Mouse (Mus musculus) stomach, embryonic 16.5 days (tissue): Measurements from ENCODE around the gene Cxcr1. TPM values are rescaled to one million over a fixed set of nuclear protein-coding genes. Genes with fewer than 3 reads are reported as not detected.

Experiments used
- ATAC-seq: fragments of 200-750 bp; cut with Nextera tagmentation; 2 replicates; pipeline ENCODE4 v1.8.0; 2017; ENCODE audit warnings: moderate number of reproducible peaks, moderate TSS enrichment; ENCODE audit not compliant: insufficient read depth, low FRiP score
- H3K27ac ChIP-seq: fragments of 300-500 bp; sonication (generic); 2 replicates; pipeline ENCODE4 v1.5.1; 2014; ENCODE audit warnings: low read length
- H3K27me3 ChIP-seq: fragments of 300-500 bp; sonication (generic); 2 replicates; pipeline ENCODE4 v1.6.1; 2014; ENCODE audit warnings: low read length, control low read depth, mixed read lengths; ENCODE audit not compliant: control insufficient read depth, insufficient read depth
- H3K36me3 ChIP-seq: fragments of 300-500 bp; sonication (generic); 2 replicates; pipeline ENCODE4 v1.6.1; 2014; ENCODE audit warnings: low read length; ENCODE audit not compliant: control insufficient read depth, insufficient read depth
- H3K4me1 ChIP-seq: fragments of 300-500 bp; sonication (generic); 2 replicates; pipeline ENCODE4 v1.6.1; 2014; ENCODE audit warnings: low read length, control low read depth, mixed read lengths; ENCODE audit not compliant: control insufficient read depth, insufficient read depth
- H3K4me2 ChIP-seq: fragments of 300-500 bp; sonication (generic); 2 replicates; pipeline ENCODE4 v1.6.1; 2014; ENCODE audit warnings: low read depth, low read length, mixed read lengths
- H3K4me3 ChIP-seq: fragments of 300-500 bp; sonication (generic); replicated peaks from 2 replicates; pipeline ENCODE4 v1.5.1; 2014; ENCODE audit warnings: mild to moderate bottlenecking, low read length
- H3K9ac ChIP-seq: fragments of 300-500 bp; sonication (generic); 2 replicates; pipeline ENCODE4 v1.6.1; 2014; ENCODE audit warnings: low read length
- H3K9me3 ChIP-seq: fragments of 300-500 bp; sonication (generic); replicated peaks from 2 replicates; pipeline ENCODE4 v1.6.1; 2016; ENCODE audit warnings: low read length, control low read depth; ENCODE audit not compliant: control insufficient read depth
- WGBS: fragments of 180-500 bp; shearing (Covaris S2); extraction: QIAGEN DNeasy Blood & Tissue Kit; methylation state at CpG from one replicate; pipeline ENCODE4 v1.1.7; 2014; 5-methylcytosine and 5-hydroxymethylcytosine counted together
- polyA plus RNA-seq: library from polyadenylated mRNA; unstranded; fragments of >200 nt; fragmentation: Nextera tagmentation; extraction: Ambion mirVana; gene quantifications from 2 replicates; pipeline ENCODE4 v1.2.1, GENCODE M21; 2015

Gene Cxcr1
- polyA plus RNA-seq, 1 experiment from 2014 or later, result not detected

DNA sequence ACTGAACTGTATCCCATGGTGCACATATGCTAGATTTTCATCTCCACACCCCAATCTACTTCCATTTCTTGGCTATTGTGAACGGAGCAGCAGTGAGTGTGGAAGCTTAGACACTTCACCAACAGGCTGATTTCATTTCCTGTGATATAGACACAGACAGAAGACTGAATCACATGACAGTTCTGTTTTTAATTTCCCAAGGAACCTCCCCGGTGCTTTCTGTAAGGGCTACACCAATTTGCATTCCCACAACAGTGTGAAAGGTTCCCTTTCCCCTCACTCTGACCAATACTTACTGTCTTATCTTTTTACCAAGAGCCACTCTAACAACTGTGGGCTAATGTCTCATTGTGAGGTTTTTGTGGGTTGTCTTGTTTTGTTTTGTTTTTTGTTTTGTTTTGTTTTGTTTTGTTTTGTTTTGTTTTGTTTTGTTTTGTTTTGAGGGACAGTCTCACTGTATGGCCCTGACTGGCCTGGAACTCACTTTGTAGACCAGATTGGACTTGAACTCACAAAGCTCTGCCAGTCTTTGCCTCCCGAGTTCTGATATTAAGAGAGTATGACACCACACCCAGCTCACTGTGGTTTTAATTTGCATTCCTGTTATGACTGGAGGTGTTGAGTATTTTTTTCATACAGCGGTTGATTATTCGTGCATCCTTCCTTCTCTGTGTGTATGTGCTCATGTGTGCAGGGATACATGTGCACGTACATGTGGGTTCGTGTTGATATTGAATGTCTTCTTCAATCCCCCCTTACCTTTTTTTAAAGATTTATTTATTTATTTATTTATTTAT is 6.8 kb upstream of the Cxcr1 start:
- ATAC-seq, result no peak
- no peak overlapping the region for H3K4me3 ChIP-seq
- H3K4me1 ChIP-seq, result 0 out of 2 replicates have a peak, but pooled peaks cover 4% of the 10 kb centered on the region
- no peaks in the 10 kb centered on the region for H3K36me3 ChIP-seq
- 83% methylated on average over 7 of the region's 7 CpGs for WGBS
- no peaks in the 10 kb centered on the region for H3K27me3 ChIP-seq
- no peak overlapping the region for H3K4me2 ChIP-seq
- no peak overlapping the region for H3K9ac ChIP-seq
- no peaks in the 10 kb centered on the region for H3K9me3 ChIP-seq
- no peak overlapping the region for H3K27ac ChIP-seq

DNA sequence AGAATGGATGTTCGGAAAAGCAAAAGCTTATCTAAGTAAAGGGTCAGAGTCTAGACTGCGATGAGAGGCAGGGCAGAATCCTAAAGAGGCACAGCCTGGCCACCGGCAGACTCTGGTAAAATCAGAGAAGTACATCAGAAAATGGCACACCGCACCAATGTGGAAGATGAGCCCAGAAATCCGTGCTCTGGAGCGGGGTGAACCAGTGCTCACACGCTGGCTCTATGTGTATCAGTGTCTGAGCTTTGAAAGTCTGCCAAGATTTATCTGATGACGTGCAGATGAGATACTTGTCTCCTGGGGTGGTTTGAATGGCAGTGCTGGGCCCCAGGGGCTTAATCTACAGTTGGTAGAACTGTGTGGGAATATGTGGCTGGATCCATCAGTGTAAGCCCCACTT is 4.6 kb upstream of the Cxcr1 start:
- Histone ChIP-seq H3K27ac (no peak overlapping the region), H3K36me3 (no peaks in the 10 kb centered on the region), H3K9me3 (no peaks in the 10 kb centered on the region), H3K4me3 (no peak overlapping the region), H3K27me3 (no peaks in the 10 kb centered on the region), H3K4me2 (no peak overlapping the region), H3K9ac (no peak overlapping the region), H3K4me1 (0 out of 2 replicates have a peak, but pooled peaks cover 4% of the 10 kb centered on the region)
- 62% methylated on average over 8 of the region's 8 CpGs for WGBS
- ATAC-seq, result no peak

DNA sequence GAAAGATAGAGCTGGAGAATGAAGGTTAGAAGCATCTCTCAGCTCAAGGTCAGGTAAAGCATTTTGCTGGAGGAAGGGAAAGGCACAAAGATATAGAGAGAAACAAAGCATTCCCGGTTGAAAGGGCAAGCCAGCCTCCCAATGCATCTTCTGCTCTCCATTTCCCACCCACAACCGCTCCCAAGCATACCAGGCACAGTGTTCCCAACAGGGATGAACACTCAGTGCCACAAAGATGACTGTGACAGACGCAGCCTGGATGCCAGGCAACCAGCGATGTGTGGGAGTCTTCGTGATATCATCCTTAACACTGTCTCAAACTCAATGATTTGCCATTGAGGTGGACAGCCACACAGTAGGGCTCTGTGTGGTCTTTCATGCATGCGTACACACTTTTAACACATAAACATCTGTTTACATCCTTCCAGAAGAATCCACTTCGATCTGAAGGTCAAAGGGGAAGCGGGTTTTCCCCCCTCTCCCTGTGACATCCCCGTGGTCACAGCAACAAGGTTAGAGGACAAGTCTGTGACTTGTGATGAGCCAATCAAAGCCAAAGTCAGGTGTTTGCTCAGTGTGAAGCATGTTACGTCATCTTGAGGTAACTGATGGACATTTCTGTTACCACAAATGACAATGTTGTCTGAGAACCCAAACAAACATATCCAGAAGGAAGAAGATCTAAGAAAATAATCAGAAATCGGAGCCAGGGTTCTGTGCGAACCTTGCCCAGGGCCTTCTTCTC is 3.5 kb upstream of the Cxcr1 start:
- Histone ChIP-seq H3K27ac (no peak overlapping the region), H3K27me3 (no peaks in the 10 kb centered on the region), H3K4me3 (no peak overlapping the region), H3K9ac (no peak overlapping the region), H3K9me3 (no peaks in the 10 kb centered on the region), H3K4me2 (no peak overlapping the region), H3K4me1 (0 out of 2 replicates have a peak, but pooled peaks cover 4% of the 10 kb centered on the region), H3K36me3 (no peaks in the 10 kb centered on the region)
- 81% methylated on average over 12 of the region's 12 CpGs for WGBS
- no peak for ATAC-seq

DNA sequence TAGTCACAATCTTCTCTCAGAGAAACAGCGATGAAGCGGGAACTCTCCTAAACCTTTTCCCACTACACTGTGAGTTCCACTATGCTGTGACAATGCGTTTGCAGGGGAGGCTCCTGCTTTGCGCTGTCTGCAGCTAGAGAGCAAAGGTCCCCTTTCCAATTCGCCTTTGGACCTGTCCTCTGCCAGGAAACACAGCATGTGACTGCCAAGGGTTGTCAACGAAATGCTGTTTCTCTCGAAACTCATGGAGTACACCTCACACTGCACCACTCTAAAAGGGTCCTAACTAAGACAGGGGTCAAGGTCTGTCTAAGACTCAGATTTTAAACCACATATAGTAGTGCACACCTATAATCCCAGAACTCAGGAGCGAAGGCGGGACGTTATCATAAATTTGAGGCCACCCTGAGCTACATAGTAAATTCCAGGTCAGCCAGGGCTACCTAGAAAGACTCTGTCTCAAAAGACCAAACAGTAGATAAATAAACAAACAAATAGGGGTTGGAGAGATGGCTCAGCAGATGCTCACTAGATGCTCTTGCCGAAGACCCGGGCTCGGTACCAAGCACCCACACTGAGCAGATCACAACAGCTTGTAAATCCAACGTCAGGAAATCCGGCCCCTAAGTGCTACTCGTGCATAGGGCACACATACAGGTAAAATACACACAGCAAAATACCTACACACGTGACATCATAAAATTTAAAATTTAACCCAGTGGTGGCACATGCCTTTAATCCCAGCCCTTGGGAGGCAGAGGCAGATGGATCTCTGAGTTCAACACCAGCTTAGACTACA is 2.4 kb upstream of the Cxcr1 start:
- 0 out of 2 replicates have a peak, but pooled peaks cover 4% of the 10 kb centered on the region for H3K4me1 ChIP-seq
- H3K4me3 ChIP-seq, result no peak overlapping the region
- H3K27me3 ChIP-seq, result no peaks in the 10 kb centered on the region
- ATAC-seq, result no peak
- H3K9ac ChIP-seq, result no peak overlapping the region
- no peaks in the 10 kb centered on the region for H3K9me3 ChIP-seq
- 71% methylated on average over 17 of the region's 17 CpGs for WGBS
- no peaks in the 10 kb centered on the region for H3K36me3 ChIP-seq
- no peak overlapping the region for H3K4me2 ChIP-seq
- no peak overlapping the region for H3K27ac ChIP-seq

DNA sequence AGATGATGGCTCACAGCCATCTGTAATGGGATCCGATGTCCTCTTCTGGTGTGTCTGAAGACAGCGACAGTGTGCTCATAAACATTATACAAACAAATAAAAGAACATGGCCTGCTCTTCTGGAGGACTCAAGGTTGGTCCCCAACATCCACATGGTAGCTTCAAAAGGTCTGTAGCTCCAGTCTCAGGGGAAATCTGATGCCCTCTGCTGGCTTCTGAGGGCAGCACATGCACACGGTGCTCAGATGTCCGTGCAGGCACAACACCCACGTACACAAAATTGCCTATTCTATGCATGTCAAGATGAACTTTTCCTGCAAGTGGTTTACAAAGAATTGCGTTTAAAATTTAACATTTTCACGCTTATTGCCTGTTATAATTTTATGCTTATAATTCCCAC is 1.5 kb upstream of the Cxcr1 start:
- 0 out of 2 replicates have a peak, but pooled peaks cover 4% of the 10 kb centered on the region for H3K4me1 ChIP-seq
- no peak overlapping the region for H3K9ac ChIP-seq
- 45% methylated on average over 7 of the region's 7 CpGs for WGBS
- H3K36me3 ChIP-seq, result no peaks in the 10 kb centered on the region
- H3K27me3 ChIP-seq, result no peaks in the 10 kb centered on the region
- H3K9me3 ChIP-seq, result no peaks in the 10 kb centered on the region
- no peak overlapping the region for H3K4me3 ChIP-seq
- ATAC-seq, result no peak
- no peak overlapping the region for H3K4me2 ChIP-seq
- no peak overlapping the region for H3K27ac ChIP-seq

DNA sequence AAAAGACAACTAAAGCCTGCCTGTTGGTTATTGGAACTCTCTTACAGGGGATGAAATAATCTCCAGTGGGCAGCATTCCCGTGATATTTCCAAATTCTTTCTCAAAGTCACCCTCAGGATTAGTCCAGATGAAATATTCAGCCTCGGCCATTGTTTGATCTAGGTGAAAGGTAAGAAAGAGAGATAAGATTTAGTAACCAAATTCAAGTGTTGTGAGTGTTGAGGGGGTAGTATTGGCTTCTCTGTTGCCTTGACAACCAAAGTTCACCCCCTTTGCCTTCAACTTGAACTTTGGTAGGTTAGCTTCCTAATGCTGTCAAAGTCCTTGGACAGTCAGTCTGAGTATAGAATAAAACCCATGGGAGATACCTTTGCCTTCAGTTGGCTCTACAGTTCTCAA is 1.7 kb downstream of the Cxcr1 start:
- Histone ChIP-seq H3K36me3 (no peaks in the 10 kb centered on the region), H3K4me1 (no peaks in the 10 kb centered on the region), H3K9me3 (no peaks in the 10 kb centered on the region), H3K27ac (no peak overlapping the region), H3K27me3 (no peaks in the 10 kb centered on the region), H3K4me3 (no peak overlapping the region), H3K9ac (no peak overlapping the region), H3K4me2 (no peak overlapping the region)
- no peak for ATAC-seq
- WGBS, result 69% methylated on average over 2 of the region's 2 CpGs

DNA sequence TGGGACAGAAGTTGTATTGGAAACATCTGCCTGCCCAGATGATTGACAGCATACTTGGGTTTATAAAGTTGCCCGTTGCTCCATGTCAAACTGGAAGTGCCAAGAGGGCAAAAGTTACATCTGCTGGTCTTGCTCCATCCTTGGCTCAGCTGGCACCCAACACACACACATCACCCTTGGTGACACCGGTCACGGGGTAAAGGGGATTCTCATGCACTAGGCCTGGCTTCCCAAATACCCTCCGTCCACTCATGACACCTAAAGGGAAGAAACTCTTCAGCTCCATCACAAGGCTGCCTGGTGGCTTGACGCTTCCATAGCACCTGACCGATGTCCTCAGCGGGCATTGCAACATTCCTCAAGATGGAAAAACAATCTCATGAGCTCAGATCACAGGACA is 4.0 kb downstream of the Cxcr1 start:
- 90% methylated on average over 7 of the region's 7 CpGs for WGBS
- no peak overlapping the region for H3K4me3 ChIP-seq
- no peaks in the 10 kb centered on the region for H3K27me3 ChIP-seq
- H3K9ac ChIP-seq, result no peak overlapping the region
- H3K4me1 ChIP-seq, result no peaks in the 10 kb centered on the region
- no peaks in the 10 kb centered on the region for H3K9me3 ChIP-seq
- no peak for ATAC-seq
- no peak overlapping the region for H3K4me2 ChIP-seq
- no peak overlapping the region for H3K27ac ChIP-seq
- H3K36me3 ChIP-seq, result no peaks in the 10 kb centered on the region

DNA sequence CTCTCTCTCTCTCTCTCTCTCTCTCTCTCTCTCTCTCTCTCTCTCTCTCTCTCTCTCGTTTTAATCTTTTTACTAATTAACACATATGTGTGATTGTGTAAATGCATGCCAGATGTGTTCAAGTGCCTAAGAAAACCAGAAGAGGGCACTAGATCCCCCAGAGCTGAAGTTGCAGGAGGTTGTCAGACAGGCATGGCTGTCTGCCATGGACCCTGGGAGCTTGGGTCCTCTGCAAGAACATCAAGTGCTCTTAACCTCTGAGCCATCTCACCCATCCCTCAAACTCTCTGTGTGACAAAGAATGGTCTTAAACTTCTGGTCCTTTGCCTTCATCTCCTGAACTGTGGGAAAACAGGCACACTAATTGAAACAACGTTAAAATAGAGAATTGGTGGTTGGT is 11.4 kb downstream of the Cxcr1 start:
- H3K27ac ChIP-seq, result no peak overlapping the region
- no peaks in the 10 kb centered on the region for H3K36me3 ChIP-seq
- no peak overlapping the region for H3K4me2 ChIP-seq
- H3K9me3 ChIP-seq, result no peaks in the 10 kb centered on the region
- no peaks in the 10 kb centered on the region for H3K27me3 ChIP-seq
- no peak overlapping the region for H3K4me3 ChIP-seq
- H3K9ac ChIP-seq, result no peak overlapping the region
- 53% methylated on average over 2 of the region's 2 CpGs for WGBS
- H3K4me1 ChIP-seq, result no peaks in the 10 kb centered on the region; the same call in 1 of the 2 replicates
- no peak for ATAC-seq

DNA sequence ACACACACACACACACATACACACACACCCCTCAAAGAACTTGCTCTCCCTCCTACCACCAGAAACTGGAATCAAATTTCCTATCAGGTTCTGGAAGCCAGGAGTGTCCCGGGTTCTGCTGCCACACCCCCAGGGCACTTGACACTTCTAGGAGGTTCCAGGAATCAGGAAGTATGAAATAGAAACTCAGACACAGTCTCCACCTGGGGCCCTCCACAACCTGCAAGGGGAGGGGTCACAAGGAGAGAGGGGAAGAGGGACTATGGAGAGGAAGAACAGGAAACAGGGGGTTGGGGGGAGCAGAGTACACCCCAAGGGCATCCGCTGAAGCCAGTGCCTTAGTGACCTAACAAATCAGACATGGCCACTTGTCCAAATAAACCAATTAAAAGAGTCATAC is 13.0 kb downstream of the Cxcr1 start:
- no peak overlapping the region for H3K4me2 ChIP-seq
- no peaks in the 10 kb centered on the region for H3K9me3 ChIP-seq
- no peaks in the 10 kb centered on the region for H3K27me3 ChIP-seq
- no peaks in the 10 kb centered on the region for H3K36me3 ChIP-seq
- H3K9ac ChIP-seq, result no peak overlapping the region
- no peak overlapping the region for H3K4me3 ChIP-seq
- WGBS, result 56% methylated on average over 2 of the region's 2 CpGs
- ATAC-seq, result no peak
- no peak overlapping the region for H3K27ac ChIP-seq
- H3K4me1 ChIP-seq, result no peaks in the 10 kb centered on the region; the same call in 1 of the 2 replicates
